Mouse (Mus musculus) embryo, embryonic 10 days (tissue): ENCODE measurements around the gene Gm6121.
"Not testable (repeated sequence)": the region's sequence is repeated elsewhere in the genome, so short reads cannot be mapped to it uniquely, and the experiment has no call there.

Source experiments
- DNase-seq: peaks from one replicate; pipeline ENCODE4 v3.0.0-alpha.2; 2015; ENCODE audit warnings: low spot score

Gm6121 gene

DNA sequence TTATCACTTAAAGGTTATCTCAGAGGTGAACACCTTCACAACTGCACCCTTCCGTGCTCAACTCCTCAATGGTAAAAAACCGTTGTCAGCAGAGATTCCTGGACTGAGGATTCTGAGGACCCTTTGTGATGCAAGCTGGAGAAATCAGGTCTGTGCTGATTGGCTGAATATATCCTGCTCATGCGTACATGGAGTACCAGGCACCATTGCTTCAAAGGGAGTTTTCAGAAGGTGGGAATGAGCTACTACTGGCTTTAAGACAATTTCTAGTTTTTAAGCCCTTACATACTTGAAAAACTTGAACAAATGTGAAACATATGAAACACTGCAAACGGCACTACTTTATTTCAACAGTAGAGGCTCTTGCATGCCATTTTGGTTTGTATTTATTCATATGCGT is at the start of gene Gm6121:
Gene Gm6121 (minus strand): TSS at position 101 of the 400 bp plus-strand sequence.
- not testable (repeated sequence) for DNase-seq
